Mouse (Mus musculus) limb, embryonic 13.5 days (tissue): ENCODE data around the gene Pla2g2c. TPM values are rescaled to one million over a fixed set of nuclear protein-coding genes. Genes with fewer than 3 reads are reported as not detected.

Experiments
- ATAC-seq: fragments of 200-750 bp; cut with Nextera tagmentation; 2 replicates; pipeline ENCODE4 v1.8.0; 2017; ENCODE audit warnings: low read depth, moderate number of reproducible peaks, moderate TSS enrichment; ENCODE audit not compliant: low FRiP score
- H3K27ac ChIP-seq: fragments of 300-500 bp; sonication (generic); 2 replicates; pipeline ENCODE4 v1.5.1; 2015; ENCODE audit warnings: inconsistent platforms, mild to moderate bottlenecking, moderate library complexity
- H3K27me3 ChIP-seq: fragments of 300-500 bp; sonication (generic); 2 replicates; pipeline ENCODE4 v1.6.1; 2015; ENCODE audit warnings: mild to moderate bottlenecking, inconsistent platforms
- H3K36me3 ChIP-seq: fragments of 300-500 bp; sonication (generic); 2 replicates; pipeline ENCODE4 v1.6.1; 2015; ENCODE audit warnings: inconsistent platforms, mild to moderate bottlenecking, moderate library complexity
- H3K4me1 ChIP-seq: fragments of 300-500 bp; sonication (generic); 2 replicates; pipeline ENCODE4 v1.6.1; 2015; ENCODE audit warnings: inconsistent platforms
- H3K4me2 ChIP-seq: fragments of 300-500 bp; sonication (generic); replicated peaks from 2 replicates; pipeline ENCODE4 v1.6.1; 2015; ENCODE audit warnings: inconsistent platforms, mild to moderate bottlenecking, moderate library complexity
- H3K4me3 ChIP-seq: fragments of 300-500 bp; sonication (generic); 2 replicates; pipeline ENCODE4 v1.5.1; 2015; ENCODE audit warnings: moderate library complexity, mild to moderate bottlenecking, inconsistent platforms
- H3K9ac ChIP-seq: fragments of 300-500 bp; sonication (generic); 2 replicates; pipeline ENCODE4 v1.6.1; 2015; ENCODE audit warnings: mild to moderate bottlenecking, inconsistent platforms
- H3K9me3 ChIP-seq: fragments of 300-500 bp; sonication (generic); 2 replicates; pipeline ENCODE4 v1.6.1; 2016; ENCODE audit warnings: inconsistent platforms
- WGBS: fragments of 180-500 bp; shearing (Covaris S2); methylation state at CpG from one replicate; pipeline ENCODE4 v1.1.7; 2015; 5-methylcytosine and 5-hydroxymethylcytosine counted together
- polyA plus RNA-seq: library from polyadenylated mRNA; unstranded; fragments of >200 nt; fragmentation: Nextera tagmentation; extraction: Ambion mirVana; gene quantifications from 2 replicates; pipeline ENCODE4 v1.2.1, GENCODE M21; 2015

Gene Pla2g2c
- polyA plus RNA-seq, result 0.19 and 0.33 TPM in 2 replicates

DNA sequence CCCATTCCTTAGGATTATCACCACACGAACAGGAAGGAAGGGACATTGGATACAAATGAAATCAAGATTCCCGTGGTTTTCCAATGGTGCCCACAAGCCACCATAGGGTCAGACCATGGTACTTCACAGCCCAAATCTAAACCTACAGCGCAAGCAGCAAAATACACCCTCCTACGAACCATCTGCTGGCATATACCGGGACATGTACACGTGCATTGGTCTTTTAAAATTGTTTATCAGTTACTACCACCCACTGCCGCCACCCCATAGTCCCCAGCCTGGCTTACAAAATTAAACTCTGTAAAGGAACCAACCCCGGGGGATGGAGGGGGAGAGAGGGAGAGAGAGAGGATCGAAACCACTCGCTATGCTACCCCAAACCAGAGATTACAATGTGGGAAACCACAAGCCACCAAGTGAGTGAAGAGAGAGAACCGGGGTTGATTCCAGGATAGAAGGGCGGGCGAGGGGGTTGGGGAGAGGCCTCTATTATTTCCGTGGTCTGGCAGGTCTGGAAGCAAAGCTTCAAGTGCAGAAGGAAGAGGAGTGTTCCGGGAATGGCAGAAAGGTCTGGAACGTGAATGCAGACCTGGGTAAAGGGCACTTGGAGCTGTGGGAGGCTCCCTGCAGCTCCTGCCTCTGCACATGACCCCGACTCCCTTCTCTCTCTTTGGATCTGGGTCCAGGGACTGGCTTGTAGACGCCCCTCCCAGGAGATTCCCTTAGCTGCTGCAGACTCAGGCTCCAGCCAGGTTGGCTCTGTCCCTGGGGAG, at the start of gene Pla2g2c:
Gene Pla2g2c, plus strand, starts transcription at position 439 of the 773 bp plus-strand sequence.
- 42% methylated on average over 18 of the region's 18 CpGs for WGBS
- Histone ChIP-seq H3K36me3 (no peaks in the 10 kb centered on the region), H3K27ac (no peak within 1 kb of the TSS), H3K4me3 (peak within 1 kb of the TSS; percentile 36), H3K9me3 (no peaks in the 10 kb centered on the region), H3K4me2 (peak within 1 kb of the TSS; percentile 66), H3K9ac (peak within 1 kb of the TSS; percentile 46), H3K4me1 (peaks cover 25% of the 10 kb centered on the region), H3K27me3 (no peaks in the 10 kb centered on the region)
- no peak for ATAC-seq

DNA sequence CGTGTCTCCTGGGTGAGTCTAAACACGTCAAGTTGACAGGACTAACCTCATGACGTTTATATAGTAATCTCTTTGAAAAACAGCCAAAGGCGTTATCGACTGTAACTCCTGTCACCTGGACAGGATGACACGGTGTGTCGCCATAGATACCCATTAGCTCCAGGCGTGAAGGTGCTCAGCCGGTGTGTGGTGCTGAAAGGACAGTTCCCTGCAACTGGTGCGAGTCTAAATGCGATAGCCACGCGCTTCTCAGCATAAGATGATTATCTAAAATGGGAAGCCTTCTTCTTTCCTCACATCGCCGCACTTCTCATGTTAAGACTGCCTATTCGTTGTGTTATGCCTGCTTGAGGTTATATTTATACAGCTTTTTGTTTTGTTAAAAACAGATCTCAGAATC, 48.1 kb upstream of the Pla2g2c start:
- Histone ChIP-seq H3K27me3 (peaks cover 15% of the 10 kb centered on the region), H3K4me1 (no peaks in the 10 kb centered on the region), H3K9me3 (no peaks in the 10 kb centered on the region), H3K4me2 (no peak overlapping the region), H3K9ac (no peak overlapping the region), H3K36me3 (no peaks in the 10 kb centered on the region), H3K4me3 (no peak overlapping the region), H3K27ac (no peak overlapping the region)
- 12% methylated on average over 16 of the region's 16 CpGs for WGBS
- ATAC-seq, result no peak

DNA sequence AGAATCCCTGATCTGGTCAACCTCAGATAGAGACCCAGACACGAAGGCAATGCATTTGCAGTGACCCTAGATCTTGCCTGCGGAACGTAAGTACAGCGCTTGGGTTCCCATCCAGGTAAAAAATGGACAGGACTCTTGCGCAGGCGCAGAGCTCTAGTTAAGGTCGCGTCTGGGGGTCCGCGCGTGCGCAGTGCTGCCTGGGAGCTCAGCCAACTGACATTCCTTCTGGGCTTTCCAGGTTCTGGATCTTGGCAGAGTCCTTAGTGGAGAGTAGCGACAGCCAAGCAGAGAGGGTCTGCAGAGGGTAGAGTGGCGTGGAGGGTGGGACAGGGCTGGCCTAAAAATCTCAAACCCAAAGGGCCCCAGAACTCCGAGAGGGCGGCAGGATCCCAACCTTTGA, 47.0 kb upstream of the Pla2g2c start:
- WGBS, result 24% methylated on average over 16 of the region's 16 CpGs
- no peak overlapping the region for H3K9ac ChIP-seq
- no peaks in the 10 kb centered on the region for H3K36me3 ChIP-seq
- peaks cover 15% of the 10 kb centered on the region for H3K27me3 ChIP-seq
- H3K4me3 ChIP-seq, result no peak overlapping the region
- no peaks in the 10 kb centered on the region for H3K9me3 ChIP-seq
- H3K4me1 ChIP-seq, result no peaks in the 10 kb centered on the region
- no peak overlapping the region for H3K27ac ChIP-seq
- ATAC-seq, result no peak
- H3K4me2 ChIP-seq, result no peak overlapping the region

DNA sequence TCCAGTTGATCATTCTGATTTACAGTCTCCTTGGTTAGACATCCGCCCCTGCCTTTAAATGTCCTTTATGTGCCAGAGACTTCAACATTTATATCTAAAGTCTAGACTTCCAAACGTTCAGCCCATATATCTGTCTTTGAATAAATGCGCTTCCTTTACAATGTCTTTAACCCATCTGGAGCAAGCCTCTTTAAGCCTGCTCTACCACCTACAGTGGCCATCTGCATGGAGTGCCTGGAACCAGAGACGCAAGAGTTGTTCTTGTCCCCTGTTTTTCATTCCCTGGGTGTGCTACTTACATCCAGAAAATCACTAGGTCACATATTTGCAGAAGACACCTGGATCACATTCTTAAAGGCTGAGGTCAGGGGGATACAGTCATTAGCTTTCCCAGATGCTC, 44.5 kb upstream of the Pla2g2c start:
- no peak overlapping the region for H3K9ac ChIP-seq
- peaks cover 15% of the 10 kb centered on the region; the same call in 1 of the 2 replicates for H3K27me3 ChIP-seq
- H3K36me3 ChIP-seq, result no peaks in the 10 kb centered on the region
- H3K4me3 ChIP-seq, result no peak overlapping the region
- H3K27ac ChIP-seq, result no peak overlapping the region
- no peak overlapping the region for H3K4me2 ChIP-seq
- H3K4me1 ChIP-seq, result no peaks in the 10 kb centered on the region
- H3K9me3 ChIP-seq, result no peaks in the 10 kb centered on the region
- no peak for ATAC-seq
- WGBS, result 70% methylated on average over 4 of the region's 4 CpGs

DNA sequence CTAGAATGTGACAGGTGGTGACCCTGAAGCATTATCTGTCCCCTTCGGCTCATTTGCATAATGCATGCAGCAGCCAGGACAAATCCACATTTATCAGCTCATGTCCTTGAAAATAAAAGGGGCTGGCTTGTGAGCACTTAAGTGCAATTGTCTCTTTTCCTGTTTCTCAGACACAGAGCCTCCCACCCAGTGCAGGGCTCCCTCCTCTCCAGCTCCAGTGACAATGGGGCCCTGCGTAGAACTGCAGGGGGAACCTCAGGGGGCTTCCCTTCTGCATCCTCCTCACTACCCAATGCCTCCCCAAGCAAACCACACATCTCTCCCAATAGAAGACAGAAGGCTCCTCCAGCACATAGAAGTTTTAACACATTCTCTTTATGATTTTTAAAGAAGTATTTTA, 41.8 kb upstream of the Pla2g2c start:
- 74% methylated on average over 2 of the region's 2 CpGs for WGBS
- H3K9ac ChIP-seq, result no peak overlapping the region
- H3K36me3 ChIP-seq, result no peaks in the 10 kb centered on the region
- no peak overlapping the region for H3K4me2 ChIP-seq
- H3K4me3 ChIP-seq, result no peak overlapping the region
- ATAC-seq, result no peak
- no peak overlapping the region for H3K27ac ChIP-seq
- H3K4me1 ChIP-seq, result no peaks in the 10 kb centered on the region
- H3K27me3 ChIP-seq, result peaks cover 12% of the 10 kb centered on the region
- no peaks in the 10 kb centered on the region for H3K9me3 ChIP-seq

DNA sequence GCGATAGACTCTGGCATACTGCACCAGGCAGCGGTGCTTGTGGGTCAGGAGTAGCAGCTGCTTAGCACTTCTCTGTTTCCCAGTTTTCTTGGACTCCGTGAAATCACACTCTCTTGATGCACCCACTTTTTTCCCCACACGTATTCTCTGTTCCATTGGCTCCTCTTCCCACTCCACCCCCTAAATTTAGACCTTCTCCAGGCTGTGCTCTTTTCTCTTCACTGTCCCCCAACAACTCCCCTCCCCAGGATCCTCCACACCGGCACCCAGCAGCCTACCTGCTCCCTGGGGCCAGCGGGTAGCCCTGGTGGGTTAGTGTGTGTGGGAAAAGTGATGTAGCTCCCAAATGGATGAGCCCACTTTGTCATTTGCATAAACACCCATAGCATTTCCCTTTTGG, 38.8 kb upstream of the Pla2g2c start:
- no peak overlapping the region for H3K9ac ChIP-seq
- ATAC-seq, result no peak
- 75% methylated on average over 6 of the region's 6 CpGs for whole genome bisulfite sequencing
- H3K9me3 ChIP-seq, result no peaks in the 10 kb centered on the region
- no peaks in the 10 kb centered on the region for H3K4me1 ChIP-seq
- no peak overlapping the region for H3K27ac ChIP-seq
- H3K27me3 ChIP-seq, result peaks cover 41% of the 10 kb centered on the region
- H3K36me3 ChIP-seq, result no peaks in the 10 kb centered on the region
- no peak overlapping the region for H3K4me2 ChIP-seq
- H3K4me3 ChIP-seq, result no peak overlapping the region

DNA sequence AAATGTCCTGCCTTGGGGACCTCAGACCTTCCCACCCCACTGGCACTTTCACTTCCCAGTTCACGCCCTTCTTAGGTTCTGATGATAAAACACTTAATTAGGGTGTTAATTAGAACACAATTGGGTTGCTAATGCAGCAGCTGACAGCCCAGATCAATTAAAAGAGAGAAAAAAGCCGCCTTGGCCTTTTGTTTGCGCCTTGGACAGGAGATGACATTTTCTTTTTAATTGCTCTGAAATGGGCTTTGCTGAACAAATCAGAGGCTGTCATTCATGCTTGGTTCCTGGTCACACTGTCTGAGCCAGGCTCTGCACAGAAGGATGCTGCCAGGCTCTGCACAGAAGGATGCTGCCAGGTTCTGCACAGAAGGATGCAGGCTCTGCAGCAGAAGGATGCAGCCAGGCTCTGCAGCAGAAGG, 35.5 kb upstream of the Pla2g2c start:
- H3K4me2 ChIP-seq, result no peak overlapping the region
- no peaks in the 10 kb centered on the region for H3K9me3 ChIP-seq
- no peaks in the 10 kb centered on the region for H3K36me3 ChIP-seq
- H3K9ac ChIP-seq, result no peak overlapping the region
- H3K4me3 ChIP-seq, result no peak overlapping the region
- no peaks in the 10 kb centered on the region for H3K4me1 ChIP-seq
- 3% methylated on average over 3 of the region's 3 CpGs for WGBS
- H3K27me3 ChIP-seq, result peaks cover 74% of the 10 kb centered on the region
- no peak for ATAC-seq
- H3K27ac ChIP-seq, result no peak overlapping the region

DNA sequence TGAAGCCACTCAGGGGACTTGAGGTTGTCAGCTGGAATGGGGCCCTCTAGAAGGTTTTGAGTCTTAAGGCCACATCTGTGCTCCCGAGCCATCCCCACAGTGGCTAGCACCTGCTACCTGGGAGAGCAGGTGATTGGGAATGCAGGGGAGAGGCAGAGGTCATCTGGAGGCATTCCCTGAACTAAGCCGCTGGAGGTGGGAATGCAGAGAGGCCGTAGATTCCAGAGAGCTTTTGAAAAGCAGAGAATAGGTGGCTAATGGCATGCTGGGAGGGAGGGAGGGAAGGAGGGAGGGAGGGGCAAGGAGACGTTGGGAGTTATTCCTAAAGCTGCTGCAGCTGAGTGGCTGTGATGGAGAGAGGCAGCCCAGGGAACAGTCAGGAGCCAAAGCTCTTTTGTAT, 34.0 kb upstream of the Pla2g2c start:
- WGBS, result 1% methylated on average over 4 of the region's 4 CpGs

DNA sequence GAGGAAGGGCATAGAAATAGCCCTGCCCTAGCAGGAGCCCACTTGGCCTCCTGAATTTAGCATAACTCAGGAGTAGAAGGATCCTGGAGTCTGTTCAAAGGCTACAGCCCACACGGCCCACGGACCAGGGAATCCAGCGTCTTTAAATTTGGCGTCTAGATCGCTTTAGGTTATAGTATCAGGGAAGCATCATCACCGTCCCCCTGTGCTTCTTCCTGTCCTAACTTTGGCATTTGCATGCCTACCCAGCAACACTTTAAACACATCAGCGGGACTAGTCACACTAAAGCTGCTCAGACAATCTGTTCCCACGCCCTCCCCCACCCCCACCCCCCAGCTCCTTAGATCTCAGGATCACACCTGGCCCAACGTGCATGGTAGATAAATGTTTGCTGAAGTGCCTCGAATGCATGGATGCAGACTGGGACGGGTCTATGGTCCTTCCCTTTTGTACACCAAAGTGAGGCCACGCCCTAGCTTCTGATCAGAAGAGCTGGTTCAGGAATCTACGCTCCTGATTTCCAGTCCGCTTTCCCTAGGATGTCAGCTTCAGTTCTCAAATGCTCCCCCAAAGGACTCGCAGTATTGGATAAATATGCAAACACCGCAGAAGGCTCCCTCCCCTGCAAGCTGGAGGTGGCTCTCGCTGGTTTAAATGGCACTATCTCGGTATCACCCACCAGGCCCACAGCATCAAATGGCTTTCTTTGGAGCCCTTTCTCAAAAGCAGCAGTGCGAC, 33.0 kb upstream of the Pla2g2c start:
- WGBS, result 9% methylated on average over 19 of the region's 19 CpGs
- no peak overlapping the region for H3K4me3 ChIP-seq
- H3K4me1 ChIP-seq, result no peaks in the 10 kb centered on the region
- no peak overlapping the region for H3K9ac ChIP-seq
- no peak for ATAC-seq
- H3K9me3 ChIP-seq, result no peaks in the 10 kb centered on the region
- H3K27me3 ChIP-seq, result peaks cover 86% of the 10 kb centered on the region
- no peak overlapping the region for H3K4me2 ChIP-seq
- no peaks in the 10 kb centered on the region for H3K36me3 ChIP-seq
- H3K27ac ChIP-seq, result no peak overlapping the region

More for the DNA sequence above, 34.0 kb upstream of the Pla2g2c start:
- ATAC-seq, result no peak
- no peak overlapping the region for H3K27ac ChIP-seq
- no peak overlapping the region for H3K9ac ChIP-seq
- H3K9me3 ChIP-seq, result no peaks in the 10 kb centered on the region
- H3K27me3 ChIP-seq, result peaks cover 85% of the 10 kb centered on the region
- H3K4me2 ChIP-seq, result no peak overlapping the region
- H3K4me1 ChIP-seq, result no peaks in the 10 kb centered on the region
- H3K36me3 ChIP-seq, result no peaks in the 10 kb centered on the region
- no peak overlapping the region for H3K4me3 ChIP-seq

DNA sequence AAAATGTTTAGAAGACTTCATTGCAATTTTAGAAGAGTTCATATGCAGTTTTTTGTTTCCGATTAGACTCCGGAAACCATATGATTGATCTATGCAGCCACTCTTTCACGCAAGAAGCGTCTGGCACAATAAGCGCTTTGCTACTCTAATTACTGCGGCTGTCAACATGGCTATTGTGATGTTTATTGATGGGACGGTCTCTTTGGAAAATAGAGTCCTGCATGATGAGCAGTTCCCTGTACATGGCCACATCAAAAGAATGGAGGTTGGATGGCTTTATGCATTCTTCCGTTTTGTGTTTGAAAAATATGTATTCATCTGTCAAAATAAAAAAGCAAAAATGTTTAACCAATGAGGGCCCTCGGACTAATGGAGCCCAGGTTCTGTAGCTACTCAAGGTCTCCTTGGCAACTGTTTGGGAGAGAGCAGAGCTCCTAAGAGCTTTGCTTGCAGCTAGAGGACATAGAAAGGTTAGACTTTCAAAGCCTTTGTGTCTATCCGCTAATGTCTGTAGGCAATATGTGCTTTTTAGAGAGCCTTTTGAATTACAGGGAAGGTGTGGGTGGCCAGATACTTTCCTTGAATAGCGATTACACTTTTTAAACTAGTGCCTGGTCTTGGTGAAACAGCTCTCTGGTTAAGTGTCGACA, 31.4 kb upstream of the Pla2g2c start:
- no peaks in the 10 kb centered on the region for H3K9me3 ChIP-seq
- WGBS, result 57% methylated on average over 12 of the region's 12 CpGs
- no peaks in the 10 kb centered on the region for H3K4me1 ChIP-seq
- no peak overlapping the region for H3K4me3 ChIP-seq
- peaks cover 86% of the 10 kb centered on the region for H3K27me3 ChIP-seq
- ATAC-seq, result no peak
- H3K9ac ChIP-seq, result no peak overlapping the region
- no peak overlapping the region for H3K4me2 ChIP-seq
- no peaks in the 10 kb centered on the region for H3K36me3 ChIP-seq
- no peak overlapping the region for H3K27ac ChIP-seq

DNA sequence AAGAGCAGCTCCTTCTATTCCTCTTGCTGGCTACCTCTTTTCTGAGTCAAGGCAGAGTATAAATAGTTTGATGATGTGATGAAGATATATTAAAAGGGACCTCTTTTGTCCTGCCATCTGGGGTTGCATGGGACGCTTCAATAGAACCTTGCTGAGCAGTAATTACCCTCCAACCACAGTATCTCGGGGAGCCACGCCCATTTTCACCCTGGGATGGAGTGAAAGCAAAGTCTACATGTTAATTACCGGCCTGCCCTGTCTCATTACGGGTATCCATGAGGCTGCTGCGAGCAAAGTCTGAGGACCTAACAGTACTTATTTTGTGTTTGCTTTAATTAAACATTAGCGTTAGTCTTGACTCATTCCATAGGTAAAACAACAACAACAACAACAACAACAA, 27.9 kb upstream of the Pla2g2c start:
- no peak overlapping the region for H3K4me2 ChIP-seq
- H3K4me3 ChIP-seq, result no peak overlapping the region
- ATAC-seq, result no peak
- H3K9ac ChIP-seq, result no peak overlapping the region
- no peaks in the 10 kb centered on the region for H3K4me1 ChIP-seq
- H3K36me3 ChIP-seq, result no peaks in the 10 kb centered on the region
- H3K27me3 ChIP-seq, result peaks cover 55% of the 10 kb centered on the region
- no peak overlapping the region for H3K27ac ChIP-seq
- no peaks in the 10 kb centered on the region for H3K9me3 ChIP-seq
- 15% methylated on average over 7 of the region's 7 CpGs for WGBS

DNA sequence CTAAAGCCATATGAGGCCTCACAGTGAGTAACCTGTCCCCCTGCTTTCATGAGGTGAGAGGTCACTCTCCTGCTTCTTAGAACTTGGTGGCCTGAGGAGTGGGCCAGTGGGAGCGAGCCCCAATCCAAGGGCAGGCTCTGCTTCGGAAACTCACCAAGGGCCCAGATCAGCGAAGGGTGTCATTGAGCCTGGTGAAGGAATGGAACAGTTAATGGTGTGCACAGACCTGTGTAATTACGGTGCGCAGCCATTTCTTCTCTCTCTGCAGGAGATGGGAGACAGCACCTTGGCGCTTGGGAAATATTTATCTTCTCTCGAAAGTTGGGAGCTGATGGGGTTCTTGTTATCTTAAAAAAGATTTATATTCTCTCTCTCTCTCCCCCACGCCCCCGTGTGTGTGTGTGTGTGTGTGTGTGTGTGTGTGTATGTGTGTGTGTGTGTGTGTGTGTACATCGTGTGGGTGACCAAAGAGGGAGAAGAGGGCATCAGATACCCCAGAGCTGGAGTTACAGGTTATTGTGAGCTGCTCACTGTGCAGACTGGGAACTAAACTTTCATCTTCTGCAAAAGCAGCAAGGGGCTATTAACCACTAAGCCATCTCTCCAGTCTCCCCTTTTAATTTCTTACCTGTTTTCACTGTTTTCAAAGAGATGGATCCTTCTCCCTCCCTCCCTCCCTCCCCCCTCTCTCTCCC, 27.3 kb upstream of the Pla2g2c start:
- no peak for ATAC-seq
- H3K9ac ChIP-seq, result no peak overlapping the region
- H3K36me3 ChIP-seq, result no peaks in the 10 kb centered on the region
- WGBS, result 56% methylated on average over 9 of the region's 10 CpGs
- H3K4me1 ChIP-seq, result no peaks in the 10 kb centered on the region
- peaks cover 49% of the 10 kb centered on the region for H3K27me3 ChIP-seq
- no peaks in the 10 kb centered on the region for H3K9me3 ChIP-seq
- H3K4me3 ChIP-seq, result no peak overlapping the region
- H3K27ac ChIP-seq, result no peak overlapping the region
- H3K4me2 ChIP-seq, result no peak overlapping the region
